Mouse (Mus musculus) forebrain, embryonic 10.5 days (tissue): ENCODE data around the gene Gosr1. TPM values are rescaled to one million over a fixed set of nuclear protein-coding genes. Genes with fewer than 3 reads are reported as not detected.
"Not testable (repeated sequence)": the region's sequence is repeated elsewhere in the genome, so short reads cannot be mapped to it uniquely, and the experiment has no call there.

ENCODE experiments used
- DNase-seq: peaks from one replicate; pipeline ENCODE4 v3.0.0-alpha.2; 2017; ENCODE audit warnings: low spot score; ENCODE audit errors: extremely low spot score
- H3K27ac ChIP-seq: fragments of 300-500 bp; sonication (generic); 2 replicates; pipeline ENCODE4 v1.5.1; 2016; ENCODE audit warnings: mild to moderate bottlenecking
- H3K27me3 ChIP-seq: fragments of 300-500 bp; sonication (generic); 2 replicates; pipeline ENCODE4 v1.6.1; 2016; ENCODE audit warnings: mild to moderate bottlenecking; ENCODE audit not compliant: poor library complexity, severe bottlenecking
- H3K36me3 ChIP-seq: fragments of 300-500 bp; sonication (generic); replicated peaks from 2 replicates; pipeline ENCODE4 v1.6.1; 2016; ENCODE audit warnings: mild to moderate bottlenecking, moderate library complexity
- H3K4me1 ChIP-seq: fragments of 300-500 bp; sonication (generic); 2 replicates; pipeline ENCODE4 v1.6.1; 2016
- H3K4me3 ChIP-seq: fragments of 300-500 bp; sonication (generic); 2 replicates; pipeline ENCODE4 v1.5.1; 2016; ENCODE audit warnings: mild to moderate bottlenecking, moderate library complexity
- H3K9me3 ChIP-seq: fragments of 300-500 bp; sonication (generic); 2 replicates; pipeline ENCODE4 v1.6.1; 2016; ENCODE audit warnings: mild to moderate bottlenecking, moderate library complexity
- WGBS: fragments of 180-500 bp; shearing (Covaris S2); methylation state at CpG from one replicate; pipeline ENCODE4 v1.1.7; 2016; 5-methylcytosine and 5-hydroxymethylcytosine counted together
- polyA plus RNA-seq: library from polyadenylated mRNA; unstranded; fragments of >200 nt; fragmentation: Nextera tagmentation; extraction: Ambion mirVana; gene quantifications from 2 replicates; pipeline ENCODE4 v1.2.1, GENCODE M21; 2016

Gene Gosr1
- polyA plus RNA-seq, 1 experiment from 2014 or later: 24.3 TPM

DNA sequence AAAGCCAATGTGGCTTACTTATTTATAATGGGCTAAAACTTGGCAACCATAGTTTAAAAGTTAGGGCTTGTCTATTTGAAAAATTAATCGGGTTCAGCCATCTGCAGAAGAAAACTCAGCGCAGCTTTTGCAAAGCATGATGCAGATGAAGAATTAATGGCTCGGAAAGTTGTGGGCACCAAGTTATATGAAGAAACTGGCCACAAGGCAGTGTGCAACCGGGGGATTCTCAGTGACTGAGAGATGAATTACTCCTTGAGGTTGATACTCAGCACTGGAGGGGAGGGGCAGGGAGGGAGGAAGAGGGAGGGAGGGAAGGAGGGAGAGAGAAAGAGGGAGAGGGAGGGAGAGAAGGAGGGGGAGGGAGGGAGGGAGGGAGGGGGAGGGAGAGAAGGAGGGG is 46.4 kb downstream of the Gosr1 start:
- 79% methylated on average over 4 of the region's 4 CpGs for WGBS

GRCm38 (mm10) chr11:76709625-76710452 is 53.5 kb downstream of the Gosr1 start:
- Histone ChIP-seq H3K9me3 (peaks cover 8% of the 10 kb centered on the region; the same call in 1 of the 2 replicates), H3K36me3 (no peaks in the 10 kb centered on the region), H3K27me3 (no peaks in the 10 kb centered on the region), H3K4me1 (peaks cover 16% of the 10 kb centered on the region), H3K4me3 (no peak overlapping the region), H3K27ac (peak overlapping the region; percentile 45)
- WGBS: 26% methylated on average over 15 of the region's 17 CpGs
- no peak for DNase-seq

More for the DNA sequence above, 46.4 kb downstream of the Gosr1 start:
- no peak for DNase-seq
- H3K27ac ChIP-seq: no peak overlapping the region
- no peaks in the 10 kb centered on the region for H3K9me3 ChIP-seq
- H3K27me3 ChIP-seq: no peaks in the 10 kb centered on the region
- no peaks in the 10 kb centered on the region; the same call in 1 of the 2 replicates for H3K4me1 ChIP-seq
- H3K4me3 ChIP-seq: no peak overlapping the region
- H3K36me3 ChIP-seq: no peaks in the 10 kb centered on the region

DNA sequence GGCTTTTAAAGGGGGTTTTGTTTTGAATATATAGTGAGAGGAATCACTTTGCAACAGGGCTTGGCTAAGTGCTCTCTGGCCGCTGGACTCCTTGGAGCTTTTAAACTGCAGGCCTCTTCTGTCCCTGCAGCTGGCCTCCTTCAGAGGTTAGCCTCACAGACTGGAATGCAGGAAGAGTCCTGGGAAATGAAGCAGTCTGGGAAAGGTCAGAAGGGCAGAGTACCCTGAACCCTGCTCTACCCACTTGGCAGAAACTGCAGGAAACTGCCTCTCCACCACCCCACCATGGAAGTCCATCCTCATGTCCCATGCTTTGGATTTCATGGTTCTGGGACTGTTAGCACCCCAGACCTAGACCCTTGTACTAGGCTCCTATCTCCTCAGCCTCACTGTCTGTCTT is 54.5 kb downstream of the Gosr1 start:
- Histone ChIP-seq H3K36me3 (no peaks in the 10 kb centered on the region), H3K27me3 (no peaks in the 10 kb centered on the region), H3K9me3 (peaks cover 8% of the 10 kb centered on the region; the same call in 1 of the 2 replicates), H3K4me3 (no peak overlapping the region), H3K27ac (peak overlapping the region; percentile 45; the same call in 1 of the 2 replicates), H3K4me1 (peaks cover 16% of the 10 kb centered on the region)
- no peak for DNase-seq
- 50% methylated on average over 1 of the region's 1 CpGs for WGBS

GRCm38 (mm10) chr11:76708066-76708465 is 55.3 kb downstream of the Gosr1 start:
- H3K9me3 ChIP-seq: peaks cover 8% of the 10 kb centered on the region; the same call in 1 of the 2 replicates
- no peaks in the 10 kb centered on the region for H3K36me3 ChIP-seq
- peaks cover 16% of the 10 kb centered on the region for H3K4me1 ChIP-seq
- DNase-seq: no peak
- no peaks in the 10 kb centered on the region for H3K27me3 ChIP-seq
- H3K4me3 ChIP-seq: no peak overlapping the region
- H3K27ac ChIP-seq: no peak overlapping the region
- 89% methylated on average over 1 of the region's 1 CpGs for WGBS

DNA sequence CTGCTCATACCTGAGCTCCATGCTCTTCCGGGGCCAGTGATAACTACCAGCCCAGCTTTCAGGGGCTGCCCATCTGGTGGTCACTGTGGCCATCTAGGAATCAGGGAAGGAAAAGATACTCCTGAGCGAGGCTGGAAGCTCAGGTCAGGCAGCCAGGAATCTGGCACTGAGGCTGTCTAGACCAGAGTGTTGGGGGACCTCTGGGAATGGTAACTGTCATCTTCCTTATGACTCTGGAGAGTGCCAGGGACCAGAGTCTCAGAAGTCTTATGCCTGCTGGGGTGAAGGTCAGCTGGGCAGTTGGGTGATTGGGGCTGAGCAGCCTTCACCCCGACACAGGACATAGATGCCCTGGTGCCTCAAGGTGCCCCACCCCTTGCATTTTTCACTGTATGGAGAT is 55.7 kb downstream of the Gosr1 start:
- H3K27ac ChIP-seq: no peak overlapping the region
- DNase-seq: no peak
- no peaks in the 10 kb centered on the region for H3K27me3 ChIP-seq
- H3K4me3 ChIP-seq: no peak overlapping the region
- H3K36me3 ChIP-seq: no peaks in the 10 kb centered on the region
- H3K9me3 ChIP-seq: peaks cover 8% of the 10 kb centered on the region; the same call in 1 of the 2 replicates
- 87% methylated on average over 3 of the region's 3 CpGs for WGBS
- peaks cover 16% of the 10 kb centered on the region for H3K4me1 ChIP-seq

- no peak overlapping the region for H3K4me3 ChIP-seq
- H3K27ac ChIP-seq: no peak overlapping the region
- 65% methylated on average over 9 of the region's 9 CpGs for WGBS
- no peak for DNase-seq
- H3K36me3 ChIP-seq: no peaks in the 10 kb centered on the region
- no peaks in the 10 kb centered on the region for H3K9me3 ChIP-seq
- H3K4me1 ChIP-seq: no peaks in the 10 kb centered on the region
- no peaks in the 10 kb centered on the region; the same call in 1 of the 2 replicates for H3K27me3 ChIP-seq
Measured at GRCm38 (mm10) chr11:76699626-76700025, 63.8 kb downstream of the Gosr1 start.

DNA sequence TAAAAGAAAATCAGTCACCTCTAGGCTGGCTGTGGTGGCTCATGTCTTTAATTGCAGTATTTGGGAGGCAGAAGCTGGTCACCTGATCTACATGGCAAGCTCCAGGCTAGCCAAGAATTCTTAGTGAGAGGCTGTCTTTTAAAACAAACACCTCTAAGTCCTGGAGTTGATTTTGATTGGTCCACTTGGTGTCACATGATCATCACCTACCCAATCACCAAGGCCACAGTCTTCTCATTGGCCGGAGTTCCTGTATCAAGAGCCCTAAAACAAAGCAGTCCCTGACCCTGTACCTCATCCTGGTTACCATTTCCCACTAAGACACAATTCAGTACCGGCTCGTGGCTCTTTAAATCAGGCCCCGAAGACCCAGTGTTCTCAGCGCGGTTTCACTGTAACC is 67.6 kb downstream of the Gosr1 start:
- no peak for DNase-seq
- Histone ChIP-seq H3K4me3 (no peak overlapping the region), H3K27me3 (no peaks in the 10 kb centered on the region; the same call in 1 of the 2 replicates), H3K36me3 (no peaks in the 10 kb centered on the region), H3K4me1 (no peaks in the 10 kb centered on the region), H3K27ac (no peak overlapping the region), H3K9me3 (no peaks in the 10 kb centered on the region)
- WGBS: 74% methylated on average over 6 of the region's 6 CpGs

DNA sequence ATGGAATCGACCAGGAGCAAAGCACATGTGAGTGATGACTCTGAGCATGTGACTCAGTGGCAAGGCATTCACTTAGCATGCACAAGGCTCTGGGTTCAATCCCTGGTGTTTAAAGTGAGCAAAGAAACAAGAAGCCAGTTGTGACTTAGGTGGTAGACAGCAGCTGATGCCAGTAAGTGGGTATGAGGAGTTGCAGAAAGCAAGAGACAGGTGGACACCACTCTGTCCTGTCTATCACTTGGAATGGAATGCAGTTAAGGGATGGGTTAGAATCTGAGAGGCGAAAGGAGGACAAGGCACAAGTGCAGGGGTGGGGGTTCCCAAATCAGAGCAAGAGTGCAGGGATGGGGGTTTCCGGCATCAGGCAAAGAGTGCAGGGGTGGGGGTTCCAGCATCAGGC is 71.3 kb downstream of the Gosr1 start:
- H3K9me3 ChIP-seq: no peaks in the 10 kb centered on the region
- H3K27ac ChIP-seq: no peak overlapping the region
- no peak for DNase-seq
- H3K4me3 ChIP-seq: no peak overlapping the region
- no peaks in the 10 kb centered on the region for H3K36me3 ChIP-seq
- H3K4me1 ChIP-seq: no peaks in the 10 kb centered on the region
- 91% methylated on average over 3 of the region's 3 CpGs for WGBS
- H3K27me3 ChIP-seq: no peaks in the 10 kb centered on the region

GRCm38 (mm10) chr11:76685604-76686003 is 77.8 kb downstream of the Gosr1 start:
- H3K36me3 ChIP-seq: no peaks in the 10 kb centered on the region
- no peaks in the 10 kb centered on the region for H3K27me3 ChIP-seq
- H3K4me3 ChIP-seq: no peak overlapping the region
- DNase-seq: no peak
- no peak overlapping the region for H3K27ac ChIP-seq
- 89% methylated on average over 2 of the region's 2 CpGs for WGBS
- H3K4me1 ChIP-seq: no peaks in the 10 kb centered on the region
- no peaks in the 10 kb centered on the region for H3K9me3 ChIP-seq

DNA sequence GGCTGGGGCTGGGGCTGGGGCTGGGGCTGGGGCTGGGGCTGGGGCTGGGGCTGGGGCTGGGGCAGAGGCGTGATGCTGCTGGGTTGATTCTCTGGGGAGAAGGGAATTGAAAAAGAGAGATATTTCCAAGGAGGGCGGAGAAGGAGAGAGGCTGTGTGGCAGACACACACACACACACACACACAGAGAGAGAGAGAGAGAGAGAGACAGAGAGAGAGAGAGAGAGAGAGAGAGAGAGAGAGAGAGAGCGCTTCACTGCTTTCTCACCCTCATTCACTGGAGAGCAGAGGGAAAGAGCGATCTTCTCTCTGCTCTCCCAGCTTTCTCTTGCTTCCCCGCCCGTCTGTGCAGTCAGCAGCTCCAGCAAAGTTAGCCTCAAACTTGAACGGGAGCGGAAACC is 83.9 kb downstream of the Gosr1 start, which contains the start of gene Trarg1:
Trarg1 (plus strand) TSS at position 301 of the 400 bp plus-strand sequence.
- WGBS: 55% methylated on average over 8 of the region's 8 CpGs
- not testable (repeated sequence) for H3K4me1 ChIP-seq, H3K9me3 ChIP-seq, H3K27ac ChIP-seq, H3K36me3 ChIP-seq, DNase-seq, H3K4me3 ChIP-seq
- H3K27me3 ChIP-seq: peaks cover 52% of the 10 kb centered on the region

Other genes starting within 250 kb of the Gosr1 start
- gene Abr, start 141.3 kb downstream of the Gosr1 start, polyA plus RNA-seq: 25.8 and 27.0 TPM in 2 replicates
- gene Bhlha9, start 91.1 kb downstream of the Gosr1 start, polyA plus RNA-seq: not detected in 2 replicates
- gene Trarg1, start 83.8 kb downstream of the Gosr1 start, polyA plus RNA-seq: 0.05 and 0.15 TPM in 2 replicates
- 8.2 and 9.0 TPM in 2 replicates for gene Cpd, start 83.4 kb upstream of the Gosr1 start, polyA plus RNA-seq
- gene Tmigd1, start 138.6 kb upstream of the Gosr1 start, polyA plus RNA-seq: not detected in 2 replicates
- gene Blmh, start 161.2 kb upstream of the Gosr1 start, polyA plus RNA-seq: 206 and 209 TPM in 2 replicates
- gene Slc6a4, start 235.0 kb upstream of the Gosr1 start, polyA plus RNA-seq: 0.43 and 0.54 TPM in 2 replicates